Mouse (Mus musculus) cerebellum, adult 2 months (tissue): ENCODE data around the gene Cfb.

Experiments
- CTCF ChIP-seq: fragments of 200-500 bp; IDR thresholded peaks from 2 replicates; pipeline ENCODE4 v1.5.1; 2011; ENCODE audit warnings: low read depth, mild to moderate bottlenecking, control low read depth, low read length, moderate library complexity, borderline replicate concordance; ENCODE audit not compliant: insufficient read depth
- POLR2A ChIP-seq: fragments of 200-500 bp; IDR thresholded peaks from 2 replicates; pipeline ENCODE4 v1.6.1; 2011; ENCODE audit warnings: low read length, control low read depth, borderline replicate concordance; ENCODE audit not compliant: insufficient read depth

DNA sequence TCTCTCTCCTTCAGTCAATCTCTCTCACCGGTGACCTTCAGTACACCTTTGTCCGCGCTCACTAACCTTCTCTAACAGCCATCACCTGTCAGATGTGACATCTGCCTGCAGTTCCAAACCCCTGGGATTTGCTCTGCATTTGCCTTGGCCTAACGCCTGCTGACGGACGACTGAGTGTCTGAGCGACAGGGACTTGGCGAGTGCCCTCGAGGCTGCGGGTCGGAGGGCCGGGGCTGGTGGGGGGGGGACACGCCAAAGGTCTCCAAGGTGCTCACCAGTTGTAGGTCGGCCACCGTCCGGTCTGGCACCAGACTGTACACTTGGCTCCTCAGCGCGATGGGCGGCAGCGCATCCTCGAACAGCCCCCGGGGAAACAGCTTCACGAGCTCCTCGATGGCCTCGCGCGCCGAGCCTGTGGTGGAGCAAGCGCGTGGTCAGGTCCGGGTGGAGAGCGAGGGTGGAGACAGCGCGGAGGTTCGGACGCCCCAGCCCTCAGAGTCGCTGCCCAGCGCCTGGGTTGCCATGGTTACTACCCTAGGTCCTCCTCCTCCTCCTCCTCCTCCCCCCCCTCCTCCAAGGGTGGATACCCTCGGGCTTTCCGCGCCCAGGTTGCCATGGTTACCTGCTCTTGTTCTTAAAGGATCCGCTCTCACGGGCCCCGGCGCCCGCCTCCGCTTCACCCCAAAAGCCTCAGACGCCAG is 26.0 kb downstream of the Cfb start:
- TF ChIP-seq CTCF (no peak), POLR2A (no peak)
